Mouse (Mus musculus) hindbrain, embryonic 12.5 days (tissue): ENCODE results near the gene Krtap19-1. TPM values are rescaled to one million over a fixed set of nuclear protein-coding genes. Genes with fewer than 3 reads are reported as not detected.

Experiments
- ATAC-seq: fragments of 200-750 bp; cut with Nextera tagmentation; 2 replicates; pipeline ENCODE4 v1.8.0; 2017; ENCODE audit warnings: moderate TSS enrichment; ENCODE audit not compliant: low FRiP score
- H3K27ac ChIP-seq: fragments of 300-500 bp; sonication (generic); 2 replicates; pipeline ENCODE4 v1.5.1; 2016; ENCODE audit warnings: mild to moderate bottlenecking
- H3K27me3 ChIP-seq: fragments of 300-500 bp; sonication (generic); 2 replicates; pipeline ENCODE4 v1.6.1; 2016; ENCODE audit warnings: mild to moderate bottlenecking
- H3K36me3 ChIP-seq: fragments of 300-500 bp; sonication (generic); 2 replicates; pipeline ENCODE4 v1.6.1; 2016; ENCODE audit warnings: mild to moderate bottlenecking
- H3K4me1 ChIP-seq: fragments of 300-500 bp; sonication (generic); 2 replicates; pipeline ENCODE4 v1.6.1; 2016
- H3K4me2 ChIP-seq: fragments of 300-500 bp; sonication (generic); replicated peaks from 2 replicates; pipeline ENCODE4 v1.6.1; 2016; ENCODE audit warnings: mild to moderate bottlenecking
- H3K4me3 ChIP-seq: fragments of 300-500 bp; sonication (generic); 2 replicates; pipeline ENCODE4 v1.5.1; 2016; ENCODE audit warnings: mild to moderate bottlenecking
- H3K9ac ChIP-seq: fragments of 300-500 bp; sonication (generic); 2 replicates; pipeline ENCODE4 v1.6.1; 2016; ENCODE audit warnings: mild to moderate bottlenecking, moderate library complexity
- H3K9me3 ChIP-seq: fragments of 300-500 bp; sonication (generic); replicated peaks from 2 replicates; pipeline ENCODE4 v1.6.1; 2016; ENCODE audit warnings: mild to moderate bottlenecking
- WGBS: fragments of 180-500 bp; shearing (Covaris S2); methylation state at CpG from one replicate; pipeline ENCODE4 v1.1.7; 2016; 5-methylcytosine and 5-hydroxymethylcytosine counted together
- polyA plus RNA-seq: library from polyadenylated mRNA; unstranded; fragments of >200 nt; fragmentation: Nextera tagmentation; extraction: Ambion mirVana; gene quantifications from 2 replicates; pipeline ENCODE4 v1.2.1, GENCODE M21; 2016

Gene Krtap19-1
- not detected in 2 replicates for polyA plus RNA-seq

DNA sequence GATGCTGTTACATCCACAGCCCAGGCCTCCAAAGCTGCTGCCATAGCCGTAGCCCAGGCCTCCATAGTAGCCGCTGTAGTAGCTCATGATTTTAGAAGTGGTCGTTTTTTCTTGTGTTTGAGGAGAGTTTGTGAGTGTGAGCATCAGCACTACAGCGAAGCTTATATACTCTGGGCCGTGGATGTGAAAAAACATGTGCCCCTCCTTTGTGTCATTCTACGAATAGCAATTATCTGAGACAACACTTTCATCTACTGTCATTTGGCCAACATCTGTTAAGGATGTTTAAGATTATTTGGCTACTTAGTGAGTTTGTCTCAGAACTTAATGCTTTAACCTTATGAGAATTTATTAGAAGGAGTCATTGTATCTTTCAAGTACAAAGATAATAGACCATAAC is at the start of gene Krtap19-1:
Gene Krtap19-1, minus strand, starts transcription at position 101 of the 400 bp plus-strand sequence.
- H3K27me3 ChIP-seq: no peaks in the 10 kb centered on the region
- no peak within 1 kb of the TSS for H3K27ac ChIP-seq
- H3K4me3 ChIP-seq: no peak within 1 kb of the TSS
- ATAC-seq: no peak
- no peak within 1 kb of the TSS for H3K4me2 ChIP-seq
- WGBS: 91% methylated on average over 6 of the region's 6 CpGs
- no peaks in the 10 kb centered on the region for H3K4me1 ChIP-seq
- H3K36me3 ChIP-seq: no peaks in the 10 kb centered on the region
- no peak within 1 kb of the TSS for H3K9ac ChIP-seq
- H3K9me3 ChIP-seq: no peaks in the 10 kb centered on the region

DNA sequence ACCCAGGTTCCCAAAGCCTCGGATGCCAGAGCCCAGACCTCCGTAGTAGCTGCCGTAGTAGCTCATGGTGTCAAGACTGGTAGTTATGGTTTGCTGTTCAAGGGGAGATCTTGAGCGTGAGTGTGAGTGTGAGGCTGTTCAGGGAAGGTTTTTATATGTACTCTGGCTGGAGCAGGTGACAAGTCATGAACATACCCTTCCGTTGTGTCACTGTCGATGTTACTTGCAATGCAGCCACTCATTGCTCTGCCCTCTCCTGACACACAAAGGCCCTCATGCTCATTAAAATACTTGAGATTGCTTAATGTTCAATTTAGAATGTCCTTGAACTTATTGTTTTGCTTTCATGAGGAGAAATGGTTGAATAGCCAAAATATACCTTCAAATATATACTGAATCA is 27.1 kb upstream of the Krtap19-1 start, which contains the start of gene Krtap19-5:
Gene Krtap19-5, minus strand, starts transcription at position 101 of the 400 bp plus-strand sequence.
- no peaks in the 10 kb centered on the region for H3K4me1 ChIP-seq
- no peak within 1 kb of the TSS for H3K4me2 ChIP-seq
- no peak within 1 kb of the TSS for H3K4me3 ChIP-seq
- H3K27me3 ChIP-seq: no peaks in the 10 kb centered on the region
- 91% methylated on average over 6 of the region's 6 CpGs for WGBS
- H3K36me3 ChIP-seq: no peaks in the 10 kb centered on the region
- H3K27ac ChIP-seq: no peak within 1 kb of the TSS
- ATAC-seq: no peak
- H3K9me3 ChIP-seq: no peaks in the 10 kb centered on the region
- H3K9ac ChIP-seq: no peak within 1 kb of the TSS

- Histone ChIP-seq H3K36me3 (no peaks in the 10 kb centered on the region), H3K4me1 (no peaks in the 10 kb centered on the region), H3K4me2 (no peak overlapping the region), H3K27ac (no peak overlapping the region), H3K9ac (no peak overlapping the region), H3K9me3 (no peaks in the 10 kb centered on the region), H3K4me3 (no peak overlapping the region), H3K27me3 (no peaks in the 10 kb centered on the region)
- no peak for ATAC-seq
- 86% methylated on average over 6 of the region's 6 CpGs for WGBS
These were observed 17.7 kb upstream of the Krtap19-1 start for GRCm38 (mm10) chr16:88886870-88887269.

DNA sequence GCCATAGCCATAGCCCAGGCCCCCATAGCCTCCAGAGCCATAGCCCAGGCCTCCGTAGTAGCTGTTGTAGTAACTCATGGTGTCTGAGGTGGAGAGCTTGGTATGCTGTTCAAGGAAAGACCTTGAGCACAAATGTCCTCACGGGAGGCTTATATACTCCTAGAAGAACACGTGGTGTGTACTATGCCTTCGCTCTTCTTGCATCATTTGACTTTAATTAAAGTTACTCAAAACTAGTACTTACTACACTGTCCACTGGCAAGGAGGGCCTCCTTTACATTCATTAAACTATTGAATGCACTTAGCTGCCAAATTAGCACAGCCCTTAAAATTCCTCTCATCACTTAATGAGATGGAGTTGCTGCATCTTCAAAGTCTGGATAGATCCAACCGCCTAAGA is 15.8 kb upstream of the Krtap19-1 start, which contains the start of gene Krtap19-4:
Gene Krtap19-4, minus strand, starts transcription at position 101 of the 400 bp plus-strand sequence.
- Histone ChIP-seq H3K27me3 (no peaks in the 10 kb centered on the region), H3K4me2 (no peak within 1 kb of the TSS), H3K4me1 (no peaks in the 10 kb centered on the region), H3K9ac (no peak within 1 kb of the TSS), H3K4me3 (no peak within 1 kb of the TSS), H3K27ac (no peak within 1 kb of the TSS), H3K9me3 (no peaks in the 10 kb centered on the region), H3K36me3 (no peaks in the 10 kb centered on the region)
- ATAC-seq: no peak
- 89% methylated on average over 5 of the region's 5 CpGs for WGBS

DNA sequence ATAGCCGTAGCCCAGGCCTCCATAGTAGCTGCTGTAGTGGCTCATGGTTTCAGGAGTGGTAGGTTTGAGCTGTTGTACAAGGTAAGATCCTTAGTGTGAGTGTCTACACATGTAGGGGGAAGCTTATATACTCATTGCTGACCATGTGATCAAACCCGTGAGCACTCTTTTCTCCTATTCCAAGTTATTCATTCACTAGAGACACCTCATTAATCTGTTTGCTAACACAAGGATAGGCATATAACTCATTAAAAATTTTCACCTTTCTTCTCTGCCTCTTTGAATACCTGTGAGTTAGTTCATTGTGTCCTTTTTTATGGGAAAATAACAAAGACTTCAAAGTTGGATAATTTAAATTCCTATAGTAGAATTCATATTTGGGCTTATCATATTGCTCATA is 8.7 kb upstream of the Krtap19-1 start, which contains the start of gene Krtap19-3:
Gene Krtap19-3, minus strand, starts transcription at position 101 of the 400 bp plus-strand sequence.
- H3K4me1 ChIP-seq: no peaks in the 10 kb centered on the region
- ATAC-seq: no peak
- no peaks in the 10 kb centered on the region for H3K36me3 ChIP-seq
- H3K27me3 ChIP-seq: no peaks in the 10 kb centered on the region
- H3K4me2 ChIP-seq: no peak within 1 kb of the TSS
- H3K4me3 ChIP-seq: no peak within 1 kb of the TSS
- H3K9ac ChIP-seq: no peak within 1 kb of the TSS
- H3K9me3 ChIP-seq: no peaks in the 10 kb centered on the region
- no peak within 1 kb of the TSS for H3K27ac ChIP-seq
- 89% methylated on average over 2 of the region's 2 CpGs for WGBS

DNA sequence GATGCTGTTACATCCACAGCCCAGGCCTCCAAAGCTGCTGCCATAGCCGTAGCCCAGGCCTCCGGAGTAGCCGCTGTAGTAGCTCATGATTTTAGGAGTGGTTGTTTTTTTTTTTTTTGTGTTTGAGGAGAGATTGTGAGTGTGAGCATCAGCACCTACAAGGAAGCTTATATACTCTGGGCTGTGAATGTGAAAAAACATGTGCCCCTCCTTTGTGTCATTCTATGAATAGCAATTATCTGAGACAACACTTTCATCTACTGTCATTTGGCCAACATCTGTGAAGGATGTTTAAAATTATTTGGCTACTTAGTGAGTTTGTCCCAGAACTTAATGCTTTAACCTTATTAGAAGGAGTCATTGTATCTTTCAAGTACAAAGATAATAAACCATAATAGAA is 5.0 kb upstream of the Krtap19-1 start, which contains the start of gene Krtap19-2:
Gene Krtap19-2, minus strand, starts transcription at position 101 of the 400 bp plus-strand sequence.
- no peak within 1 kb of the TSS for H3K4me3 ChIP-seq
- H3K36me3 ChIP-seq: no peaks in the 10 kb centered on the region
- H3K27me3 ChIP-seq: no peaks in the 10 kb centered on the region
- H3K4me2 ChIP-seq: no peak within 1 kb of the TSS
- WGBS: 98% methylated on average over 3 of the region's 3 CpGs
- H3K9me3 ChIP-seq: no peaks in the 10 kb centered on the region
- no peaks in the 10 kb centered on the region for H3K4me1 ChIP-seq
- H3K27ac ChIP-seq: no peak within 1 kb of the TSS
- ATAC-seq: no peak
- no peak within 1 kb of the TSS for H3K9ac ChIP-seq

DNA sequence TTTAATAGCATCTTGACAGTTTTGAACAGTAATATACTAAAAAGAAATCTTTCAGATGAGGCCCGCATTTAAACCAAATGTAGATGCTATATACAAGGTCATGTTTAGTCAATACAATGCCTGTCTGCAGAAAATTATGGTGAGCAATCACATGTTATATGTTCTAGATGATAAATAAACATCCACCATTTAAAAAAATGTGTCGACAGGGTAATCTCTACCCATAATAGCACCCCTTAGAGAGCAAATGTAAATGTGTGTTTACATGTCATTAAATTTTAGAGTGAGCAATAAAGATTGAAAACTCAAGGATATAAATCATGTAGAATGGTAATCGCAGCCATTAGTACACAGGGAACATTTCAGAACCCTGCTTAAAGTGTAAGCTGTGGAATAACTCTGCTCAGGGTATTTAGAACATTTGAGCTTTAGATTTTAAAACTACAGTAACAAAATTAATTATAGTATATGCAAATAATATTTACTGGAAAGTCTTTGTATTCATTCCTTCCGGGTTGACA is 4.3 kb downstream of the Krtap19-1 start:
- Histone ChIP-seq H3K9ac (no peak overlapping the region), H3K4me2 (no peak overlapping the region), H3K27ac (no peak overlapping the region), H3K27me3 (no peaks in the 10 kb centered on the region), H3K4me1 (no peaks in the 10 kb centered on the region), H3K4me3 (no peak overlapping the region), H3K36me3 (no peaks in the 10 kb centered on the region), H3K9me3 (no peaks in the 10 kb centered on the region)
- no peak for ATAC-seq
- WGBS: 87% methylated on average over 4 of the region's 4 CpGs

DNA sequence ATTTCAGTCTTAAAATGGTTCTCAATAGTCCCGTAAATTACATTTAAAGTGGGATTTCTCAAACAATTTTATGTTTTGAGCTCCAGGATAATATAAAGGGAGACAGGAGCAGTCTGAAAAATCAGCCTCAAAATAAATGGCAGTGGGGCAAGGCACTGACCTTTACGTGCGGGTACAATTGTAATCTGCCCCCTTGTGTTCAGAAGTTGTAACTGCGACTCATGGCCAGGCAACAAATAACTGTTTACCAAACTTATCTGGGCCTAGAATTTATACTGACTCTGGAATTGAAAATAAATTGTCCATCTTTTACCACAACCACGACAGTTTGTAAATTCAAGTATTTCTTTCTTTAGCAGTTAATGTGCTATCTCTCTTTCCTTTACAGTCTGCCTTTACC is 17.8 kb downstream of the Krtap19-1 start:
- no peaks in the 10 kb centered on the region for H3K4me1 ChIP-seq
- no peaks in the 10 kb centered on the region for H3K9me3 ChIP-seq
- H3K27ac ChIP-seq: no peak overlapping the region
- H3K4me3 ChIP-seq: no peak overlapping the region
- H3K27me3 ChIP-seq: no peaks in the 10 kb centered on the region
- no peak overlapping the region for H3K4me2 ChIP-seq
- no peak overlapping the region for H3K9ac ChIP-seq
- no peaks in the 10 kb centered on the region for H3K36me3 ChIP-seq
- ATAC-seq: no peak
- WGBS: 14% methylated on average over 5 of the region's 5 CpGs

- H3K4me3 ChIP-seq: no peak overlapping the region
- no peak overlapping the region for H3K4me2 ChIP-seq
- H3K27ac ChIP-seq: no peak overlapping the region
- H3K27me3 ChIP-seq: no peaks in the 10 kb centered on the region
- no peaks in the 10 kb centered on the region for H3K9me3 ChIP-seq
- no peaks in the 10 kb centered on the region for H3K4me1 ChIP-seq
- H3K36me3 ChIP-seq: no peaks in the 10 kb centered on the region
- no peak for ATAC-seq
- WGBS: 92% methylated on average over 4 of the region's 4 CpGs
- H3K9ac ChIP-seq: no peak overlapping the region
These were observed 20.7 kb downstream of the Krtap19-1 start for GRCm38 (mm10) chr16:88848558-88848957.

DNA sequence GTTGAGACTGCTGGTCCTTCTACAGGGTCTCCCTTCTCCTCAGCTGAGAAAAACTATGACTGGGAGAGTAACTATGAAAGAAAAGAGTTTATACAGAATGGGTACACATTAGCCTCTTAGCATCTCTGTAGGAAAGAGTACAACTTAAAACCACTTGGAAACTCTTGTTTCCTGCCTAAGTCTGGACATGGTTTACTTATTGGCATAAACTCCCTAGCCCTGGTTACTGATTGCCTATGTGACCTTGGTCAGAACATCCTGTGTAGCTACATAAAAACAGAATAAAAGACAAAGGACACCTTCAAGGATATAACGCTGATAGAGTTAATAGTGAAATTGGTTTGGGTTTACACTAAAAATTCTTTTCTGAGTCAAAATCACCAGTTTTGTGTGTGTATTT is 21.8 kb downstream of the Krtap19-1 start:
- Histone ChIP-seq H3K36me3 (no peaks in the 10 kb centered on the region), H3K27ac (no peak overlapping the region), H3K9me3 (no peaks in the 10 kb centered on the region), H3K27me3 (no peaks in the 10 kb centered on the region), H3K9ac (no peak overlapping the region), H3K4me2 (no peak overlapping the region), H3K4me3 (no peak overlapping the region), H3K4me1 (no peaks in the 10 kb centered on the region)
- ATAC-seq: no peak
- WGBS: 96% methylated on average over 1 of the region's 1 CpGs

DNA sequence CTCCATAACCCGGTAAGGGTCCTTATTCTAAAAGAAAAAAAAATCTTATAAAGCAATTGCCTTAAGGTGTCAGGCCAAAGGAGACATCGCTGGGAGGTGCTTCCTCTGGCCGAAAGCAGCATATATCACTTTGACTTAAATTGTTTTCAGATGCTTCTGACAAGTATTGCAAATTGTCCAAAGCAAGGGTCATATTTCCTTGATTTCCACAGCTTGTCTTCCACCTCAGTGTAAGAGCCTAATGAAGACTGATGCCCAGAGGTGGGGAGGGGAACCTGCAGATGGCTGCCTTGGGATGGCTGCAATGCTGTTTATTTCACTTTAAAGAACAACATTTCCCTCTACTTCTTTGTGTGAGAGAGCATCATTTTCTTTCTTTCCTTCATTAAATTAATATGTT is 42.2 kb downstream of the Krtap19-1 start:
- H3K4me2 ChIP-seq: no peak overlapping the region
- ATAC-seq: no peak
- H3K27ac ChIP-seq: no peak overlapping the region
- no peaks in the 10 kb centered on the region for H3K36me3 ChIP-seq
- no peaks in the 10 kb centered on the region for H3K4me1 ChIP-seq
- H3K27me3 ChIP-seq: no peaks in the 10 kb centered on the region
- no peak overlapping the region for H3K4me3 ChIP-seq
- WGBS: 68% methylated on average over 3 of the region's 3 CpGs
- H3K9ac ChIP-seq: no peak overlapping the region
- H3K9me3 ChIP-seq: no peaks in the 10 kb centered on the region

GRCm38 (mm10) chr16:88826095-88826652 is 43.0 kb downstream of the Krtap19-1 start, which contains the start of gene Krtap14:
Krtap14 (minus strand) TSS chr16:88826145.
- Histone ChIP-seq H3K9me3 (no peaks in the 10 kb centered on the region), H3K9ac (no peak within 1 kb of the TSS), H3K27me3 (no peaks in the 10 kb centered on the region), H3K36me3 (no peaks in the 10 kb centered on the region), H3K4me3 (no peak within 1 kb of the TSS), H3K27ac (no peak within 1 kb of the TSS), H3K4me2 (no peak within 1 kb of the TSS), H3K4me1 (no peaks in the 10 kb centered on the region)
- 76% methylated on average over 9 of the region's 9 CpGs for WGBS
- no peak for ATAC-seq

- Histone ChIP-seq H3K9ac (no peak overlapping the region), H3K4me1 (no peaks in the 10 kb centered on the region), H3K4me2 (no peak overlapping the region), H3K9me3 (no peaks in the 10 kb centered on the region), H3K4me3 (no peak overlapping the region), H3K27ac (no peak overlapping the region), H3K36me3 (no peaks in the 10 kb centered on the region), H3K27me3 (no peaks in the 10 kb centered on the region)
- WGBS: 81% methylated on average over 3 of the region's 3 CpGs
- ATAC-seq: no peak
These were observed 45.5 kb downstream of the Krtap19-1 start for GRCm38 (mm10) chr16:88823736-88824135.
